Mouse (Mus musculus): ENCODE data around the gene Serpina3n. TPM values are rescaled to one million over a fixed set of nuclear protein-coding genes. Genes with fewer than 3 reads are reported as not detected.
"Not testable (repeated sequence)": the region's sequence is repeated elsewhere in the genome, so short reads cannot be mapped to it uniquely, and the experiment has no call there.

Serpina3n gene
- polyA plus RNA-seq, 1 experiment from 2014 or later = 1.9 TPM

DNA sequence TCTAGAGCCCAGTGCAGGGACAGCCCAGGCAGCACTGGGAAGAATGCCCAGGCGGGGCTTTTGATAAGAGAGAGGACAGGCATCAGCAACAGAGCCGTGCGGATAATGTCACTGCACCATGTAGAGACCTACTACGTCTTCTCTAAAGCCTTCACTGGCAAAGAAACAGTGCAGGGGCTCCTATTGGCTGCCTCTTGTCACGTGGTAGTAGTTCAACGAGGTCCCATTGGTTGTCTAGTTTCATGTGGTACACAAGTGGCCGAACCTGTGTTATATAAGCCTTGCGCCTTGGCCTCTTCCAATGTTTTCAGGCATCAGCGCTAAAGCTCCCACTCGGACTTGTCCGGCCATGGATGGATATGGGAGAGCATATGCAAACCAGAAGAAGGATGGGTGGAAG is 37.2 kb downstream of the Serpina3n start:
- Histone ChIP-seq H3K27ac (replicated peaks) (no peak overlapping the region), H3K4me1 (replicated peaks) (no peaks in the 10 kb centered on the region), H3K27me3 (peaks cover 7% of the 10 kb centered on the region), H3K9ac (no peak overlapping the region), H3K9me3 (no peaks in the 10 kb centered on the region), H3K4me3 (no peak overlapping the region), H3K36me3 (no peaks in the 10 kb centered on the region), H3K4me2 (no peak overlapping the region)
- 87% methylated on average over 11 of the region's 11 CpGs for WGBS
- ATAC-seq (ENCODE audit: low read depth) = no peak

DNA sequence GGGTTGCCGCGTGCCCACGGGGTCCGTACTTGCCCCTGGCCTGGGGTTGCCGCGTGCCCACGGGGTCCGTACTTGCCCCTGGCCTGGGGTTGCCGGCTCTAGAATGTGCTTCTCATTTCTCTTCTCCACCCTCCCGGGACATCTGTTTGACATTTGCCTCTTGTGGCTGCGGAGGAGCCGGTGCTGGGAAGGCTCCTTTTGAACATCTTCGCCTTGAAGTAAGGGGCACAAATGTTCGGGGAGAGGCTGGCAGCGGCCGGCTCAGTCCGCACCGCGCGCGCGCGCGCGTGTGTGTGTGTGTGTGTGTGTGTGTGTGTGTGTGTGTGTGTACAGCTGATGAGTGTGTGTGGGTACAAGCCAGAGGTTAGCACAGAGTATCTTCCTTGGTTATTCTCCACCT is 40.5 kb downstream of the Serpina3n start:
- 85% methylated on average over 25 of the region's 25 CpGs for WGBS

DNA sequence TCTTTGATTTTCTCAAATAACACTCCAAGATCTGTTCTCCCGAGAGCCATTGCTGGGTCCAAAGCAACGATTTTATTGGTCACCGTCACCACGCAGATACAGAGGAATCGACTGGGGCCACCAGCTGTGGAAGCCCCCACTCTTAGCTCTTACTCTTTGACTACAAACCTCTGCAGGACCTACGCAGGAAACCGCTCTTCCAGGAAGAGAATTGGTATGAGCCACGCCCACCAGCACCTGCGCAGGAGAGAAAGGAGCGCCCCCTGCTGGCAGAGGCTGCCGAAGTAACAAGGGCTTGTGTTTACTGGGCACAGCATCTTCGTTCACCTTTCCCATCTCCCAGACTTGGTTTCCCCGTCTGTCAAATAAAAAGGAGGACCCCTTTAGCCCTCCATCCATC is 41.6 kb downstream of the Serpina3n start:
- Histone ChIP-seq H3K36me3 (no peaks in the 10 kb centered on the region), H3K4me2 (no peak overlapping the region), H3K9ac (no peak overlapping the region), H3K27me3 (no peaks in the 10 kb centered on the region), H3K4me3 (no peak overlapping the region), H3K9me3 (no peaks in the 10 kb centered on the region), H3K4me1 (replicated peaks) (no peaks in the 10 kb centered on the region), H3K27ac (replicated peaks) (no peak overlapping the region)
- ATAC-seq (ENCODE audit: low read depth) = no peak
- WGBS = 33% methylated on average over 13 of the region's 13 CpGs

More for the DNA sequence above, 40.5 kb downstream of the Serpina3n start:
- not testable (repeated sequence) for H3K4me1 ChIP-seq (replicated peaks); H3K27ac ChIP-seq (replicated peaks); H3K36me3 ChIP-seq; H3K4me3 ChIP-seq; H3K4me2 ChIP-seq; H3K9me3 ChIP-seq; H3K9ac ChIP-seq; H3K27me3 ChIP-seq; ATAC-seq (ENCODE audit: low read depth)

DNA sequence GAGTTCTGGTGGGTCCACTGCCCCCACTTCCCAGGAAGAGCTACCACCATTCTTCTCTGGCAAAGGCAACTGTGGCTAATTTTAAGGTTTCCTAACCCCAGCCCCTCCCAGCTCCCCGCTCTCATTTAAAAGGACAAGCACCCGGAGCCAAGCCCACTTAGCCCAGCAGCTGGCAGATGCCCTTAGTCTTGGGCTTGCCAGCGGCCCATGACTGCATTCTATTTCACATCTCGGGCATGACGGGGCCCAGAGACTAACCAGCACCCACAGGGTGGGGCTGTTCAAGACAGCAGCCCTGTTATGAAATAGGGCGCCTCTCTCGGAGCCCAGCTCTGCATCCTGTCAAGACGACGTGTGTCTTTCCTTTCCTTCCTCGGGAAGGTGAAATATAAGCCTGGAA is 43.7 kb downstream of the Serpina3n start:
- H3K4me3 ChIP-seq = no peak overlapping the region
- ATAC-seq (ENCODE audit: low read depth) = no peak
- no peaks in the 10 kb centered on the region for H3K27me3 ChIP-seq
- no peaks in the 10 kb centered on the region for H3K36me3 ChIP-seq
- no peaks in the 10 kb centered on the region for H3K9me3 ChIP-seq
- no peak overlapping the region for H3K27ac ChIP-seq (replicated peaks)
- no peak overlapping the region for H3K9ac ChIP-seq
- WGBS = 79% methylated on average over 10 of the region's 10 CpGs
- no peak overlapping the region for H3K4me2 ChIP-seq
- no peaks in the 10 kb centered on the region for H3K4me1 ChIP-seq (replicated peaks)

DNA sequence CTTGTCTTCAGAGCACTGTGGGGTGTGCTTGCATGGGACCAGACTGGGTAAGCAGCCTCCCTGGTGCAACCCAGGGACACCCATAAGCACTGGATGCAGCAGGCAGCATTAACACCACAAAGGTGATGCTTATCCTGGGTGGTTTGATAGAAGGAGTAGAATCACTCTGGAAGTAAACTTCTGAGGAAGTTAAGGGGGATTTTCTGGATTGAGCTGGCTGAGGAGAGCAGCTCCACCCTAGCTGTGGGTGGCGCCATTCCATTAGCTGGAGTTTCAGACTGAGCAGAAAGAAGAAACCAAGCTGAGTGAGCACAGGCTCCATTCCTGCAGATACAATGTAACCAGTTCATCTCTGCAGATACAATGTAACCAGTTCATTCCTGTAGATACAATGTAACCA is 46.5 kb downstream of the Serpina3n start:
- no peak overlapping the region for H3K4me3 ChIP-seq
- no peaks in the 10 kb centered on the region for H3K4me1 ChIP-seq (replicated peaks)
- no peaks in the 10 kb centered on the region for H3K36me3 ChIP-seq
- 71% methylated on average over 1 of the region's 1 CpGs for WGBS
- H3K9me3 ChIP-seq = no peaks in the 10 kb centered on the region
- H3K27ac ChIP-seq (replicated peaks) = no peak overlapping the region
- no peak overlapping the region for H3K4me2 ChIP-seq
- no peaks in the 10 kb centered on the region for H3K27me3 ChIP-seq
- ATAC-seq (ENCODE audit: low read depth) = no peak
- no peak overlapping the region for H3K9ac ChIP-seq

DNA sequence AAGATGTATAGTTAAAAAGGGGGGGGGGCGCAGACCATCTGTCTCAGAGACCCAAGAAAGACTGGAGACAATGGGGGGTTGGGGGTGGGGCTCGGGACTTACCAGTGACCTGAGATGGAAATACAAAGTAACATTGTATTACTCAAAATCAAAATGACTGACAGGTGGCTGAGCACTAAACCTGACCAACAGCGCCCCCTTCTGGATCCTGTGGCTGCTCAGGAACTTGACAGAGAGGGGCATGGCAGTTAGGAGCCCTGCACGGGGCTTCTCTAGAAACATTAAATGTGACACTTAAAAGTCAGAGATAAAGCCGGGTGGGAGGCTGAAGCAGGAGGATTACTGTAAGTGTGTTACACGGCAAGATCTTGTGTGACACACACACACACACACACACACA is 52.8 kb downstream of the Serpina3n start:
- Histone ChIP-seq H3K36me3 (no peaks in the 10 kb centered on the region), H3K27me3 (peaks cover 4% of the 10 kb centered on the region), H3K9ac (no peak overlapping the region), H3K9me3 (no peaks in the 10 kb centered on the region), H3K4me2 (no peak overlapping the region), H3K4me1 (replicated peaks) (0 out of 2 replicates have a peak, but pooled peaks cover 4% of the 10 kb centered on the region), H3K27ac (replicated peaks) (no peak overlapping the region), H3K4me3 (no peak overlapping the region)
- 64% methylated on average over 6 of the region's 6 CpGs for WGBS
- ATAC-seq (ENCODE audit: low read depth) = no peak

DNA sequence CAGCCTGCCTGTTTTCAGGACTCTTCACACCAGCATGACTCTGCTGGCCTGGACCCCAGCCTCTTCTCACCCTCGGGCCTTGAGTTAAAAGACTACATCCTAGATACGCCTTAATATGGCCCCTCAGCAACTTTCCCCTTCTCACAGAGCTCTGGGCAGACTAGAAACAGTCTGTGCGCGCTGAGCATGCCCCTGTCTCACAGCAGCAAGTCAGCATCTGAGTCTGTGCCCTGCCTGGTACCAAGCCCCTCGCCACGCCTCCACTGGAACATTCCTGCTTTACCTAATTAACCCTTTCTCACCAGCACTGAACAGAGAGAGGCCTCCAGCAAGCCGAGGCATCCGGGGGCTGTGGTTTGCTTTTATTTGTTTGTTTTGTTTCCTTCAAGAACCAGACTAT is 54.8 kb downstream of the Serpina3n start:
- WGBS = 33% methylated on average over 8 of the region's 8 CpGs
- no peaks in the 10 kb centered on the region for H3K36me3 ChIP-seq
- no peaks in the 10 kb centered on the region for H3K9me3 ChIP-seq
- H3K27ac ChIP-seq (replicated peaks) = no peak overlapping the region
- H3K4me3 ChIP-seq = no peak overlapping the region
- no peak overlapping the region for H3K9ac ChIP-seq
- ATAC-seq (ENCODE audit: low read depth) = no peak
- 0 out of 2 replicates have a peak, but pooled peaks cover 4% of the 10 kb centered on the region for H3K4me1 ChIP-seq (replicated peaks)
- H3K4me2 ChIP-seq = no peak overlapping the region
- peaks cover 17% of the 10 kb centered on the region for H3K27me3 ChIP-seq

Other genes with a start within 250 kb of the Serpina3n start
- not detected in 2 replicates for gene Serpina3f, start 192.2 kb upstream of the Serpina3n start, polyA plus RNA-seq (2015; fragmentation: Nextera tagmentation; extraction: Ambion mirVana)
- gene Serpina3g, start 170.5 kb upstream of the Serpina3n start, polyA plus RNA-seq (2015; fragmentation: Nextera tagmentation; extraction: Ambion mirVana) = 5.2 and 6.5 TPM in 2 replicates
- gene Serpina3i, start 143.6 kb upstream of the Serpina3n start, polyA plus RNA-seq (2015; fragmentation: Nextera tagmentation; extraction: Ambion mirVana) = not detected in 2 replicates
- not detected in 2 replicates for gene Serpina3j, start 92.2 kb upstream of the Serpina3n start, polyA plus RNA-seq (2015; fragmentation: Nextera tagmentation; extraction: Ambion mirVana)
- gene Serpina3k, start 68.2 kb upstream of the Serpina3n start, polyA plus RNA-seq (2015; fragmentation: Nextera tagmentation; extraction: Ambion mirVana) = not detected in 2 replicates
- gene Serpina3m, start 68.2 kb upstream of the Serpina3n start, polyA plus RNA-seq (2015; fragmentation: Nextera tagmentation; extraction: Ambion mirVana) = not detected in 2 replicates
- gene Gsc, start 66.6 kb downstream of the Serpina3n start, polyA plus RNA-seq (2015; fragmentation: Nextera tagmentation; extraction: Ambion mirVana) = not detected in 2 replicates